Mouse (Mus musculus) erythroblast, adult 5-6 weeks (primary cell): Measurements from ENCODE around the gene Cpne6. TPM values are rescaled to one million over a fixed set of nuclear protein-coding genes. Genes with fewer than 3 reads are reported as not detected.

Source experiments
- ATAC-seq: replicated peaks from 2 replicates; pipeline ENCODE4 v1.8.0; 2016; ENCODE audit warnings: moderate number of reproducible peaks, mild to moderate bottlenecking, moderate TSS enrichment, inconsistent platforms; ENCODE audit not compliant: poor library complexity, low FRiP score, severe bottlenecking
- total RNA-seq, 2 experiments: library from RNA; stranded (forward) in 1 of 2; stranded (reverse) in 1 of 2; fragments of 150-400 nt in 1 of 2; fragments of 200-764, 138-1000 nt in 1 of 2; gene quantifications; 2 replicates each; pipeline versions ENCODE4 v1.2.3 to v1.2.4; 2015 to 2017; ENCODE audit warnings: low replicate concordance in 2 of 2

Gene Cpne6
- total RNA-seq, 2 experiments from 2014 or later: not detected

GRCm38 (mm10) chr14:55496761-55497448, 13.3 kb upstream of the Cpne6 start:
- ATAC-seq: no peak; the same call in 1 of the 2 replicates

- peak; percentile 63 for ATAC-seq
Observed at GRCm38 (mm10) chr14:55497449-55497821, 12.8 kb upstream of the Cpne6 start.

GRCm38 (mm10) chr14:55505612-55506011, 4.6 kb upstream of the Cpne6 start:
- no peak for ATAC-seq

GRCm38 (mm10) chr14:55507801-55508200, 2.4 kb upstream of the Cpne6 start:
- no peak for ATAC-seq

GRCm38 (mm10) chr14:55509540-55509939, 705 bp upstream of the Cpne6 start:
- ATAC-seq: no peak

- no peak for ATAC-seq
Observed at GRCm38 (mm10) chr14:55511037-55511436, 792 bp downstream of the Cpne6 start.

- ATAC-seq: no peak
Observed at GRCm38 (mm10) chr14:55513927-55514326, 3.7 kb downstream of the Cpne6 start.

- no peak for ATAC-seq
Observed at GRCm38 (mm10) chr14:55515846-55516245, 5.6 kb downstream of the Cpne6 start.

- no peak for ATAC-seq
Observed at GRCm38 (mm10) chr14:55518897-55519296, 8.7 kb downstream of the Cpne6 start.

GRCm38 (mm10) chr14:55519604-55520003, 9.4 kb downstream of the Cpne6 start:
- ATAC-seq: no peak

GRCm38 (mm10) chr14:55520451-55521361, 10.5 kb downstream of the Cpne6 start:
- no peak for ATAC-seq

- ATAC-seq: no peak
Observed at GRCm38 (mm10) chr14:55524062-55524461, 13.8 kb downstream of the Cpne6 start.

- no peak for ATAC-seq
Observed at GRCm38 (mm10) chr14:55524785-55525184, 14.5 kb downstream of the Cpne6 start, which contains the start of gene Nrl. Gene Nrl (minus strand): TSS chr14:55524981.

- no peak for ATAC-seq
Observed at GRCm38 (mm10) chr14:55526674-55527073, 16.4 kb downstream of the Cpne6 start.

GRCm38 (mm10) chr14:55527940-55528339, 17.7 kb downstream of the Cpne6 start:
- ATAC-seq: peak; percentile 82

GRCm38 (mm10) chr14:55536116-55536745, 26.0 kb downstream of the Cpne6 start:
- no peak for ATAC-seq

GRCm38 (mm10) chr14:55540067-55540786, 30.0 kb downstream of the Cpne6 start, which contains the start of gene Pck2:
Gene Pck2 (plus strand): TSS chr14:55540266.
- ATAC-seq: peak; percentile 85

- ATAC-seq: peak; percentile 40
Observed at GRCm38 (mm10) chr14:55540787-55541321, 30.6 kb downstream of the Cpne6 start.

GRCm38 (mm10) chr14:55542268-55542667, 32.0 kb downstream of the Cpne6 start:
- peak; percentile 78 for ATAC-seq
